Mouse (Mus musculus) neural tube, embryonic 14.5 days (tissue): ENCODE results near the gene Krtap19-3. TPM values are rescaled to one million over a fixed set of nuclear protein-coding genes. Genes with fewer than 3 reads are reported as not detected.

ENCODE experiments used
- ATAC-seq: fragments of 200-750 bp; cut with Nextera tagmentation; 2 replicates; pipeline ENCODE4 v1.8.0; 2017; ENCODE audit warnings: low read depth, mild to moderate bottlenecking, moderate TSS enrichment, moderate library complexity
- H3K27ac ChIP-seq: fragments of 300-500 bp; sonication (generic); 2 replicates; pipeline ENCODE4 v1.5.1; 2014; ENCODE audit warnings: low read depth, mild to moderate bottlenecking, control low read depth, low read length, moderate library complexity, mixed read lengths
- H3K27me3 ChIP-seq: fragments of 300-500 bp; sonication (generic); 2 replicates; pipeline ENCODE4 v1.6.1; 2014; ENCODE audit warnings: low read length; ENCODE audit not compliant: control insufficient read depth, insufficient read depth
- H3K36me3 ChIP-seq: fragments of 300-500 bp; sonication (generic); 2 replicates; pipeline ENCODE4 v1.6.1; 2014; ENCODE audit warnings: low read length, mixed read lengths; ENCODE audit not compliant: control insufficient read depth, insufficient read depth
- H3K4me1 ChIP-seq: fragments of 300-500 bp; sonication (generic); 2 replicates; pipeline ENCODE4 v1.6.1; 2014; ENCODE audit warnings: low read length; ENCODE audit not compliant: control insufficient read depth, insufficient read depth
- H3K4me2 ChIP-seq: fragments of 300-500 bp; sonication (generic); 2 replicates; pipeline ENCODE4 v1.6.1; 2014; ENCODE audit warnings: mild to moderate bottlenecking, low read depth, low read length, control low read depth
- H3K4me3 ChIP-seq: fragments of 300-500 bp; sonication (generic); 2 replicates; pipeline ENCODE4 v1.5.1; 2014; ENCODE audit warnings: low read depth, low read length, control low read depth, mixed read lengths
- H3K9ac ChIP-seq: fragments of 300-500 bp; sonication (generic); replicated peaks from 2 replicates; pipeline ENCODE4 v1.6.1; 2014; ENCODE audit warnings: low read depth, mild to moderate bottlenecking, control low read depth, low read length, mixed read lengths
- H3K9me3 ChIP-seq: fragments of 300-500 bp; sonication (generic); 2 replicates; pipeline ENCODE4 v1.6.1; 2016; ENCODE audit warnings: low read length; ENCODE audit not compliant: control insufficient read depth
- WGBS: fragments of 180-500 bp; shearing (Covaris S2); extraction: QIAGEN DNeasy Blood & Tissue Kit; methylation state at CpG from one replicate; pipeline ENCODE4 v1.1.7; 2014; 5-methylcytosine and 5-hydroxymethylcytosine counted together
- polyA plus RNA-seq: library from polyadenylated mRNA; unstranded; fragments of >200 nt; fragmentation: Nextera tagmentation; extraction: Ambion mirVana; gene quantifications from 2 replicates; pipeline ENCODE4 v1.2.1, GENCODE M21; 2014

Krtap19-3 gene
- polyA plus RNA-seq, 1 experiment from 2014 or later: not detected

GRCm38 (mm10) chr16:88847363-88847762, 30.5 kb downstream of the Krtap19-3 start:
- Histone ChIP-seq H3K9ac (no peak overlapping the region), H3K9me3 (no peaks in the 10 kb centered on the region), H3K36me3 (no peaks in the 10 kb centered on the region), H3K27ac (no peak overlapping the region), H3K27me3 (no peaks in the 10 kb centered on the region), H3K4me3 (no peak overlapping the region), H3K4me1 (no peaks in the 10 kb centered on the region), H3K4me2 (no peak overlapping the region)
- ATAC-seq: no peak
- WGBS: 100% methylated on average over 1 of the region's 1 CpGs

Other genes with a start within 250 kb of the Krtap19-3 start
- not detected in 2 replicates for gene Krtap26-1, start 230.2 kb downstream of the Krtap19-3 start, polyA plus RNA-seq
- not detected in 2 replicates for gene Krtap27-1, start 206.4 kb downstream of the Krtap19-3 start, polyA plus RNA-seq
- not detected in 2 replicates for gene 2310061N02Rik, start 170.1 kb downstream of the Krtap19-3 start, polyA plus RNA-seq
- not detected in 2 replicates for gene Krtap13-1, start 149.2 kb downstream of the Krtap19-3 start, polyA plus RNA-seq
- not detected in 2 replicates for gene Krtap13, start 126.4 kb downstream of the Krtap19-3 start, polyA plus RNA-seq
- gene 2310034C09Rik, start 119.2 kb downstream of the Krtap19-3 start, polyA plus RNA-seq: not detected in 2 replicates
- not detected in 2 replicates for gene 2310057N15Rik, start 103.8 kb downstream of the Krtap19-3 start, polyA plus RNA-seq
- gene Gm5965, start 100.1 kb downstream of the Krtap19-3 start, polyA plus RNA-seq: not detected in 2 replicates
- gene Gm20741, start 65.8 kb downstream of the Krtap19-3 start, polyA plus RNA-seq: not detected in 2 replicates
- not detected in 2 replicates for gene Krtap15, start 57.8 kb downstream of the Krtap19-3 start, polyA plus RNA-seq
- gene Krtap14, start 51.9 kb downstream of the Krtap19-3 start, polyA plus RNA-seq: not detected in 2 replicates
- gene Krtap19-1, start 8.6 kb downstream of the Krtap19-3 start, polyA plus RNA-seq: not detected in 2 replicates
- not detected in 2 replicates for gene Krtap19-2, start 3.8 kb downstream of the Krtap19-3 start, polyA plus RNA-seq
- not detected in 2 replicates for gene Krtap19-4, start 7.1 kb upstream of the Krtap19-3 start, polyA plus RNA-seq
- not detected in 2 replicates for gene Krtap19-5, start 18.4 kb upstream of the Krtap19-3 start, polyA plus RNA-seq
- gene Krtap19-9b, start 54.2 kb upstream of the Krtap19-3 start, polyA plus RNA-seq: not detected in 2 replicates
- gene Krtap16-3, start 84.8 kb upstream of the Krtap19-3 start, polyA plus RNA-seq: not detected in 2 replicates
- gene Krtap22-2, start 132.7 kb upstream of the Krtap19-3 start, polyA plus RNA-seq: not detected in 2 replicates
- not detected in 2 replicates for gene Gm10229, start 137.2 kb upstream of the Krtap19-3 start, polyA plus RNA-seq
- gene Krtap6-1, start 153.7 kb upstream of the Krtap19-3 start, polyA plus RNA-seq: not detected in 2 replicates
- not detected in 2 replicates for gene Gm10228, start 163.4 kb upstream of the Krtap19-3 start, polyA plus RNA-seq
- gene Krtap6-5, start 169.8 kb upstream of the Krtap19-3 start, polyA plus RNA-seq: not detected in 2 replicates
- gene 1110025L11Rik, start 186.0 kb upstream of the Krtap19-3 start, polyA plus RNA-seq: not detected in 2 replicates
- not detected in 2 replicates for gene Krtap6-3, start 206.0 kb upstream of the Krtap19-3 start, polyA plus RNA-seq